Mouse (Mus musculus) forebrain, embryonic 13.5 days (tissue): Measurements from ENCODE around the gene Cbfa2t3. TPM values are rescaled to one million over a fixed set of nuclear protein-coding genes. Genes with fewer than 3 reads are reported as not detected.

Source experiments
- ATAC-seq: fragments of 200-750 bp; cut with Nextera tagmentation; 2 replicates; pipeline ENCODE4 v1.8.0; 2017
- H3K27ac ChIP-seq: fragments of 300-500 bp; sonication (generic); 2 replicates; pipeline ENCODE4 v1.5.1; 2015; ENCODE audit warnings: inconsistent platforms, mild to moderate bottlenecking, moderate library complexity
- H3K27me3 ChIP-seq: fragments of 300-500 bp; sonication (generic); 2 replicates; pipeline ENCODE4 v1.6.1; 2015; ENCODE audit warnings: mild to moderate bottlenecking, inconsistent platforms
- H3K36me3 ChIP-seq: fragments of 300-500 bp; sonication (generic); 2 replicates; pipeline ENCODE4 v1.6.1; 2015; ENCODE audit warnings: mild to moderate bottlenecking, inconsistent platforms; ENCODE audit not compliant: poor library complexity, severe bottlenecking
- H3K4me1 ChIP-seq: fragments of 300-500 bp; sonication (generic); 2 replicates; pipeline ENCODE4 v1.6.1; 2015; ENCODE audit warnings: inconsistent platforms
- H3K4me2 ChIP-seq: fragments of 300-500 bp; sonication (generic); 2 replicates; pipeline ENCODE4 v1.6.1; 2015; ENCODE audit warnings: inconsistent platforms, mild to moderate bottlenecking, moderate library complexity
- H3K4me3 ChIP-seq: fragments of 300-500 bp; sonication (generic); 2 replicates; pipeline ENCODE4 v1.5.1; 2015; ENCODE audit warnings: mild to moderate bottlenecking, inconsistent platforms
- H3K9ac ChIP-seq: fragments of 300-500 bp; sonication (generic); 2 replicates; pipeline ENCODE4 v1.6.1; 2015; ENCODE audit warnings: mild to moderate bottlenecking, inconsistent platforms
- H3K9me3 ChIP-seq: fragments of 300-500 bp; sonication (generic); replicated peaks from 2 replicates; pipeline ENCODE4 v1.6.1; 2016; ENCODE audit warnings: inconsistent platforms
- whole genome bisulfite sequencing: fragments of 180-500 bp; shearing (Covaris S2); methylation state at CpG from one replicate; pipeline ENCODE4 v1.1.7; 2015; 5-methylcytosine and 5-hydroxymethylcytosine counted together
- polyA plus RNA-seq: library from polyadenylated mRNA; unstranded; fragments of >200 nt; fragmentation: Nextera tagmentation; extraction: Ambion mirVana; gene quantifications from 2 replicates; pipeline ENCODE4 v1.2.1, GENCODE M21; 2015

Cbfa2t3 gene
- polyA plus RNA-seq, 1 experiment from 2014 or later: 13.9 TPM

- Histone ChIP-seq H3K27ac (no peak overlapping the region), H3K36me3 (no peaks in the 10 kb centered on the region), H3K4me1 (peaks cover 5% of the 10 kb centered on the region), H3K9ac (no peak overlapping the region), H3K4me2 (no peak overlapping the region), H3K9me3 (no peaks in the 10 kb centered on the region), H3K27me3 (no peaks in the 10 kb centered on the region), H3K4me3 (no peak overlapping the region)
- ATAC-seq: no peak
- 84% methylated on average over 11 of the region's 12 CpGs for WGBS
These were observed 92.1 kb downstream of the Cbfa2t3 start for GRCm38 (mm10) chr8:122606810-122607209.

GRCm38 (mm10) chr8:122605367-122605766 is 93.5 kb downstream of the Cbfa2t3 start:
- H3K4me2 ChIP-seq: no peak overlapping the region
- H3K27ac ChIP-seq: no peak overlapping the region
- H3K36me3 ChIP-seq: no peaks in the 10 kb centered on the region
- no peaks in the 10 kb centered on the region for H3K9me3 ChIP-seq
- WGBS: 86% methylated on average over 4 of the region's 4 CpGs
- no peak for ATAC-seq
- no peak overlapping the region for H3K4me3 ChIP-seq
- H3K9ac ChIP-seq: no peak overlapping the region
- no peaks in the 10 kb centered on the region for H3K27me3 ChIP-seq
- no peaks in the 10 kb centered on the region for H3K4me1 ChIP-seq

- 82% methylated on average over 1 of the region's 1 CpGs for WGBS
These were observed 94.3 kb downstream of the Cbfa2t3 start for GRCm38 (mm10) chr8:122604640-122605039.

GRCm38 (mm10) chr8:122600666-122601065 is 98.2 kb downstream of the Cbfa2t3 start:
- no peak overlapping the region for H3K4me3 ChIP-seq
- no peaks in the 10 kb centered on the region for H3K27me3 ChIP-seq
- H3K9ac ChIP-seq: no peak overlapping the region
- ATAC-seq: no peak
- 93% methylated on average over 9 of the region's 9 CpGs for WGBS
- no peak overlapping the region for H3K27ac ChIP-seq
- H3K36me3 ChIP-seq: no peaks in the 10 kb centered on the region
- H3K9me3 ChIP-seq: no peaks in the 10 kb centered on the region
- H3K4me1 ChIP-seq: no peaks in the 10 kb centered on the region
- H3K4me2 ChIP-seq: no peak overlapping the region

More at GRCm38 (mm10) chr8:122604640-122605039, 94.3 kb downstream of the Cbfa2t3 start:
- Histone ChIP-seq H3K4me1 (no peaks in the 10 kb centered on the region), H3K27me3 (no peaks in the 10 kb centered on the region), H3K4me3 (no peak overlapping the region), H3K4me2 (no peak overlapping the region), H3K9ac (no peak overlapping the region), H3K27ac (no peak overlapping the region), H3K36me3 (no peaks in the 10 kb centered on the region), H3K9me3 (no peaks in the 10 kb centered on the region)
- no peak for ATAC-seq

GRCm38 (mm10) chr8:122596031-122596430 is 102.9 kb downstream of the Cbfa2t3 start:
- Histone ChIP-seq H3K27me3 (no peaks in the 10 kb centered on the region), H3K4me2 (no peak overlapping the region), H3K9ac (no peak overlapping the region), H3K4me3 (no peak overlapping the region), H3K9me3 (no peaks in the 10 kb centered on the region), H3K4me1 (no peaks in the 10 kb centered on the region), H3K36me3 (no peaks in the 10 kb centered on the region), H3K27ac (no peak overlapping the region)
- WGBS: 55% methylated on average over 4 of the region's 4 CpGs
- ATAC-seq: no peak

- H3K36me3 ChIP-seq: no peaks in the 10 kb centered on the region
These were observed 105.0 kb downstream of the Cbfa2t3 start for GRCm38 (mm10) chr8:122593783-122594507.

GRCm38 (mm10) chr8:122593240-122593639 is 105.7 kb downstream of the Cbfa2t3 start:
- Histone ChIP-seq H3K4me2 (no peak overlapping the region), H3K9me3 (no peaks in the 10 kb centered on the region), H3K27ac (peak overlapping the region; percentile 57; the same call in 1 of the 2 replicates), H3K4me1 (no peaks in the 10 kb centered on the region), H3K27me3 (no peaks in the 10 kb centered on the region), H3K4me3 (no peak overlapping the region), H3K9ac (peak overlapping the region; percentile 40; the same call in 1 of the 2 replicates), H3K36me3 (no peaks in the 10 kb centered on the region)
- 84% methylated on average over 12 of the region's 12 CpGs for WGBS
- ATAC-seq: no peak

More at GRCm38 (mm10) chr8:122593783-122594507, 105.0 kb downstream of the Cbfa2t3 start:
- 87% methylated on average over 19 of the region's 19 CpGs for WGBS
- no peak for ATAC-seq
- Histone ChIP-seq H3K9me3 (no peaks in the 10 kb centered on the region), H3K4me1 (no peaks in the 10 kb centered on the region), H3K27ac (peak overlapping the region; percentile 57), H3K27me3 (no peaks in the 10 kb centered on the region), H3K4me2 (no peak overlapping the region), H3K9ac (peak overlapping the region; percentile 40; the same call in 1 of the 2 replicates), H3K4me3 (no peak overlapping the region)

- H3K4me3 ChIP-seq: no peak overlapping the region
These were observed 112.2 kb downstream of the Cbfa2t3 start for GRCm38 (mm10) chr8:122586749-122587148.

GRCm38 (mm10) chr8:122586171-122586570 is 112.7 kb downstream of the Cbfa2t3 start:
- Histone ChIP-seq H3K4me1 (peaks cover 8% of the 10 kb centered on the region), H3K27me3 (no peaks in the 10 kb centered on the region; the same call in 1 of the 2 replicates), H3K4me3 (no peak overlapping the region), H3K9ac (no peak overlapping the region), H3K9me3 (no peaks in the 10 kb centered on the region), H3K4me2 (no peak overlapping the region), H3K27ac (no peak overlapping the region), H3K36me3 (no peaks in the 10 kb centered on the region)
- WGBS: 33% methylated on average over 7 of the region's 7 CpGs
- 0 out of 2 replicates have a peak, but pooled peaks have one; percentile 36 for ATAC-seq

More at GRCm38 (mm10) chr8:122586749-122587148, 112.2 kb downstream of the Cbfa2t3 start:
- H3K4me2 ChIP-seq: no peak overlapping the region
- H3K9me3 ChIP-seq: no peaks in the 10 kb centered on the region
- H3K4me1 ChIP-seq: peaks cover 8% of the 10 kb centered on the region
- no peak overlapping the region for H3K27ac ChIP-seq
- ATAC-seq: no peak
- no peaks in the 10 kb centered on the region for H3K36me3 ChIP-seq
- H3K9ac ChIP-seq: no peak overlapping the region
- H3K27me3 ChIP-seq: no peaks in the 10 kb centered on the region; the same call in 1 of the 2 replicates
- 81% methylated on average over 10 of the region's 10 CpGs for WGBS

GRCm38 (mm10) chr8:122585411-122585891 is 113.5 kb downstream of the Cbfa2t3 start:
- H3K9ac ChIP-seq: no peak overlapping the region
- no peak overlapping the region for H3K4me3 ChIP-seq
- H3K27me3 ChIP-seq: no peaks in the 10 kb centered on the region; the same call in 1 of the 2 replicates
- H3K9me3 ChIP-seq: no peaks in the 10 kb centered on the region
- H3K4me2 ChIP-seq: no peak overlapping the region
- no peak overlapping the region for H3K27ac ChIP-seq
- no peak for ATAC-seq
- peaks cover 8% of the 10 kb centered on the region for H3K4me1 ChIP-seq
- no peaks in the 10 kb centered on the region for H3K36me3 ChIP-seq
- WGBS: 76% methylated on average over 14 of the region's 14 CpGs

- Histone ChIP-seq H3K27ac (no peak overlapping the region), H3K4me2 (no peak overlapping the region), H3K9ac (no peak overlapping the region), H3K36me3 (no peaks in the 10 kb centered on the region), H3K4me1 (peaks cover 8% of the 10 kb centered on the region), H3K9me3 (no peaks in the 10 kb centered on the region), H3K4me3 (no peak overlapping the region), H3K27me3 (no peaks in the 10 kb centered on the region; the same call in 1 of the 2 replicates)
- WGBS: 89% methylated on average over 9 of the region's 9 CpGs
- no peak for ATAC-seq
These were observed 113.9 kb downstream of the Cbfa2t3 start for GRCm38 (mm10) chr8:122584981-122585380.

- Histone ChIP-seq H3K27ac (no peak overlapping the region), H3K4me1 (peaks cover 14% of the 10 kb centered on the region), H3K9ac (no peak overlapping the region), H3K9me3 (no peaks in the 10 kb centered on the region), H3K4me3 (no peak overlapping the region), H3K4me2 (no peak overlapping the region), H3K27me3 (no peaks in the 10 kb centered on the region; the same call in 1 of the 2 replicates), H3K36me3 (no peaks in the 10 kb centered on the region)
- 78% methylated on average over 13 of the region's 15 CpGs for WGBS
- no peak for ATAC-seq
These were observed 118.0 kb downstream of the Cbfa2t3 start for GRCm38 (mm10) chr8:122580926-122581325.
